ENCODE assay signal across 17 mouse cellular contexts in genomic region chr9:97065216-97065615, GRCm38 (mm10).
"Had no signal": no experiment of that assay in that cellular context is flagged by ENCODE, and none has a peak within 500 bp of the region (broad histone marks: within the 10 kb centered on the region; RNA-seq: fewer than 3 reads in every experiment).

No protein-coding gene starts in this region.

- H3K36me3 ChIP-seq: midbrain, embryonic 12.5 days; neural tube, embryonic 13.5 days; neural tube, embryonic 15.5 days had no signal

- H3K27ac ChIP-seq: midbrain, embryonic 12.5 days; neural tube, embryonic 13.5 days; neural tube, embryonic 15.5 days had no signal

- H3K4me3 ChIP-seq: midbrain, embryonic 12.5 days; myocyte; neural tube, embryonic 13.5 days; neural tube, embryonic 15.5 days had no signal

- H3K4me2 ChIP-seq: lung, embryonic 14.5 days; midbrain, embryonic 12.5 days; neural tube, embryonic 13.5 days; neural tube, embryonic 15.5 days had no signal

- H3K9me3 ChIP-seq: midbrain, embryonic 12.5 days; neural tube, embryonic 13.5 days; neural tube, embryonic 15.5 days had no signal

- H3K9ac ChIP-seq: lung, embryonic 14.5 days; midbrain, embryonic 12.5 days; neural tube, embryonic 13.5 days; neural tube, embryonic 15.5 days had no signal

- H3K27me3 ChIP-seq: midbrain, embryonic 12.5 days; neural tube, embryonic 13.5 days; neural tube, embryonic 15.5 days had no signal

- DNase-seq: lung, adult 18-20 months; lung, postnatal 10 days; lung, postnatal 4 days; retina, postnatal 1 day; right cerebral cortex, adult 18-20 months; right cerebral cortex, postnatal 25 days; right cerebral cortex, postnatal 4 days; spleen, adult 18-20 months; thymus, adult 18-20 months; thymus, postnatal 14 days; thymus, postnatal 36 days had no signal

- ATAC-seq: midbrain, embryonic 16.5 days had no signal
